Mouse (Mus musculus) G1E (cell line): ENCODE measurements around the gene Tbc1d8.

Experiments used
- CTCF ChIP-seq: IDR thresholded peaks from 2 replicates; pipeline ENCODE4 v1.5.1; 2012; ENCODE audit warnings: low read depth, low read length, inconsistent platforms, mixed read lengths
- GATA2 ChIP-seq: IDR thresholded peaks from 2 replicates; pipeline ENCODE4 v1.6.1; 2012; ENCODE audit warnings: low read depth, low read length, inconsistent platforms, borderline replicate concordance

DNA sequence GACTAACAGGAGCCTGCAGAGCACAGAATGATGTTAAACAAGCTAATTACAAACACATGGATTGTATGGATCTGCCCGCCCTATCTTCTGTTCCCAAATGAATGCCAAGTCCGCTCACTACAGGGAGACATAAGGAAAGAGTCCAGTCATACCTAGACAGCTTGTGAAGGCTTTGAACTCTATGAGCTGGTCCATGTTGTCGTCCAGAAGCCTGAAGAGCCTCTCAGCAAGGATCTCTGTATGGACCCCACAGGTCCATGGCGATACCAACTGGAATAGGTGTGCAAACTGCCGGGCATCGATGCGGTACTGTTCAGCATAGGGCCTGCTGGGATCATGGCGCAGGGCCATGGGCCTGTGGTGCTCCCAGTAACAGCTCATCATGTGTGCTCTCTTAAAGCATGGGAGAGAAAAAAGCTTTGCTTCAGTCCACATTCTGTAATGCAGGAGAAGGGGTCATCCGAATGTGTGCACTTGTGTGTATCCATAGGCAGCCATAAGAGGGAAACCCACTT lies 101.8 kb downstream of the Tbc1d8 start:
- TF ChIP-seq GATA2, result no peak
- no peak for TF ChIP-seq CTCF
